Mouse (Mus musculus) CH12F3 (cell line): ENCODE measurements around the gene Srsf7.
"Not testable (repeated sequence)": the region's sequence is repeated elsewhere in the genome, so short reads cannot be mapped to it uniquely, and the experiment has no call there.

Source experiments
- in situ Hi-C: fragments of 300-500 bp; cut with MboI; formaldehyde crosslinking; loops from 2 replicates; pipeline ENCODE4 v1.14.3; 2020; ENCODE audit warnings: low sequenced_read_pairs

Gene Srsf7

DNA sequence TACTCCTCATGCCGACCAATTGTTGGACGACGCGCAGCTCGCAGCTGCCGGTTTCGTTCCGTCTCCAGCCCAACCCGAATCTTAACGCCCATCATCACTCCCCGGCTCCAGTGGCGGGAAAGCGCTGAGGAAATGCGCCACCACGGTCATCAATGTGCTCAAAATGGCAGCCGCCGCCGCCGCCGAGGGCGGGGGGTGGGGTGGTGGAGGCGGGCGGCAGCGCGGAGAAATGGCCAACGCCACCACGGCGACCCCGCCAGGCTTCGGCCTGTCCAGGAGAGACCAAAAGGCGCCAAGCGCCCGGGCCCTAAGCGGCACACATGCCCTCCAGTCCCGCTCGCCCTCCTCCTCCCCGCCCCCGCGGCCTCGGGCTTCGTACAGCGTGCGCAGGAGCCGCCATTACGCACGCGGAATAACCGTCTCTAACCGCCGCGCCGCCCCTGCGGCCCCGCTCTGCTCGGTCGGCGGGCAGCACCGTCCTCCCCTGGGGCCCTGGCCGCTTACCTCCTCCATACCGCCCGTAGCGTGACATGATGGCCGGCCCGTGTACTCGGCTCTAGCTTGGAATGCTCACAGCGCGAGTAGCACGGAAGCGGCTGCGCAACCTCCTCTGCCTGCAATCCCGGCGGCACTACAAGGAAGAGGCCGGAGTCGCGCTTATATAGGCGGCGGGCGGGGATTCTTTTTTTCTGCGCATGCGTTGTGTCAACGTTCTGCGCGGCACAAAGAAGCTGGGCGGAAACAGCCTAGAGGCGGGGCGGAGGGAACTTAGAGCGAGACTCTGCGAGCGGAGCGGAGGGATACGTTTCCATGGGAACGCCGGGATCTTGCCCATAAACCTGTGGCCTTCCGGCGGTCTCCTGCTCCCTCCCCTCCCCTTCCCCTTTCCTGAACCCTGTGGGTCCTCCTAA is at the start of gene Srsf7, which contains the start of gene Ttc39d:
Gene Srsf7, minus strand, starts transcription at position 637 of the 911 bp plus-strand sequence.
Gene Ttc39d, plus strand, starts transcription at position 790 of the 911 bp plus-strand sequence.
- in situ Hi-C loops = no loop called here

DNA sequence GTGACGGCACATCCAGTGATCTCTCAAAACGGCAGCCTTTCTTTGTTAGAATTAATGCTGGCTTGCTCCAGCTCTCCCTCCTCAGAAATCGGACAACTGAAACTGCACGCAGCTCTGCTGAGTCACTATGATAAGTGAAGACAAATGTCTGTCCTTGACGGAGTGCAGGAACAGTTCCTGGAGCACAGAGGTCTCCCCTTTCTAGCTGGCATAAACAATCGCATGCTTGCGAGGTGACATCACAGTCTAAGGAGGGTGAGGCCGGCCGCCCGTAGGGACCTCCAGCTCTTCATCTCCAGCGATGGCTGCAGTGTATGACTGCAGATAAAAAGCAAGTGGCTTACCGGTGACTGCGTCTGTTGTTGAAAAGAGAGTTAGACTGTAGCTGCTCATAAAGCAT is 48.1 kb upstream of the Srsf7 start:
- in situ Hi-C loops = no loop called here

DNA sequence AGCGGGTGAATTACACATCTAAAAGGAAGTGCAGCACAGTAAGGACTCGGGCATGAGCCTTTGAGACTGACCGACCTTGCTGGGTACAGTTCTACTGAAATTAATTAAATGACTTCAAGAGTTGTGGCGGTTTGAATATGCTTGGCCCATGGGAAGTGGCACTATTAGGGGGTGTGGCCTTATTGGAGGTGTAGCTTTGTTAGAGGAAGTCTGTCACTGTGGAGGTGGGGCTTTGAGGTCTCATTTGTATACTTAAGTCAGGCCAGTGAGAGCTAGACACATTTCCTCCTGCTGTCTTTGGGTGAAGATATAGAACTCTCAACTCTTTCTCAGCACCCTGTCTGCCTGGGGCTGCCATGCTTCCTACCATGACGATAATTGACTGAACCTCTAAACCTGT is 47.3 kb upstream of the Srsf7 start:
- in situ Hi-C loops = no loop called here

- in situ Hi-C loops = no loop called here
These were observed 45.8 kb upstream of the Srsf7 start for GRCm38 (mm10) chr17:80252757-80253525.

- in situ Hi-C loops = no loop called here
These were observed 36.0 kb upstream of the Srsf7 start for GRCm38 (mm10) chr17:80243116-80243515.

DNA sequence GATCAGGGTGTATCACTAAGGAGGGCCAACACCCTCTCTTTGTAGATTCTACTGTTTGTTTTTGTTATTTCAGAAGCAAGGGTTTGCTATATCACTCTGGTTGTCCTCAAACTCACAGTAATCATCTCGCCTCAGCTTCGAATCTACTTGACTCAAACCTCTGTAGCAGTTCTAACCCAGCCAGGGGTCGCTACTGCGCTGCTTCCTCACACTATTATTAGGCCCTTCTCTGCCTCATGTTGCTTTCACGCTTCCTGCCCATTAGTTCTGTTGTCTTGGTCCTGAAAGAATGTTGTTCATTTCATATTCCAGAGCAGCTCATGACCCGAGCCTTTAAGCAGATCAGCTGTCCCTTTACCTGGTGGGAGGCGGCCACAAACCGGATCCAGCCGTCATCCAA is 34.5 kb upstream of the Srsf7 start:
- in situ Hi-C loops = no loop called here

GRCm38 (mm10) chr17:80237475-80237874 is 30.4 kb upstream of the Srsf7 start:
- in situ Hi-C loops = no loop called here

- in situ Hi-C loops = no loop called here
These were observed 29.7 kb upstream of the Srsf7 start for GRCm38 (mm10) chr17:80236805-80237204.

- in situ Hi-C loops = no loop called here
These were observed 28.4 kb upstream of the Srsf7 start for GRCm38 (mm10) chr17:80235477-80235876.

GRCm38 (mm10) chr17:80234376-80234775 is 27.3 kb upstream of the Srsf7 start:
- in situ Hi-C loops = no loop called here

DNA sequence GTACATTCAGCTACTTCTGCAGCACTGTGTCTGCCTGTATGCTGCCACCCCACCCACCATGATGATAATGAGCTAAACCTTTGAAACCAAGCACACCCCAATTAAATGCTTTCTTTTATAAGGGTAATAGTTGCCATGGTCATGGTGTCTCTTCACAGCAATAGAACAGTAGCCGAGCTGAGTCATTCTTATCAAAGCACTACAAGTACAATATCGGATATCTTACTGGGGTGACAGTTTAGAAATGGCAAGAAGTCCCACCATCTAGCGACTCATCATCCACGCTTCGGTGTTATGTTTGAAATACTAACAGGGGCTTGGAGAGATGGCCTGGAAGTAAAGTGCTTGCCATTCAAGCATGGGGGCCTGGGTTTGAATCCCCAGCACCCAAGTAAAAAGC is 26.7 kb upstream of the Srsf7 start:
- in situ Hi-C loops = no loop called here

DNA sequence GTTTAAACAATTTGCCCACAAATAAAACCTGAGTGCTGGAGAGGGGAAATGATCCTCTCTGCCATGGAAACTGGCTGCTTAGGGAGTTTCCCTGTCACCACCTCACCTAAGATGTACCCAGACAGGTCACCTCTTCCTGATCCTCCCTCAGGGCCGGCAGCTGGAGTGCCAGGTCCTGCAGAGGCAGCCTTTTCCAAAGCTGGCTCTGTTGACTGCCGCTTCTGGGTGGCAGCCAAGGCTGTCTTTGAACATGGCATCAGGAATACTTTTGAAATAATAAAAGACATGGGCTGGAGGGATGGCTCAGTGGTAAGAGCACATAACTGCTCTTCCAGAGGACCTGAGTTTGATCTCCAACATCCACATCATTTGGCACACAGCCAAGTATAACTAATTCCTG is 22.3 kb upstream of the Srsf7 start:
- in situ Hi-C loops = no loop called here

DNA sequence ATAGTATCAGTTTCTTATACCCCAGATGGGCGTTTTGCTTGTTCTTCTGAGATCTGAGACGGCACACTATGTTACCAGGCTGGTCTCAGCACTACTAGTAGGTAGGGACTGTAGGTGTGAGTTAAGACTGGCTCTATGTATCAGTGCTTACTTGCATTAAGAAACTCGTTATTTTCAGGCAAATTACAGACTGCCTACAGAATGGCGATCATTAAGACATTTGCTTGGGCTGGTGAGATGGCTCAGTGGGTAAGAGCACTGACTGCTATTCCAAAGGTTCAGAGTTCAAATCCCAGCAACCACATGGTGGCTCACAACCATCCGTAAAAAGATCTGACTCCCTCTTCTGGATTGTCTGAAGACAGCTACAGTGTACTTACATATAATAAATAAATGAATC is 18.0 kb upstream of the Srsf7 start:
- in situ Hi-C loops = not testable (repeated sequence)

GRCm38 (mm10) chr17:80224326-80225116 is 17.4 kb upstream of the Srsf7 start, which contains the start of gene Gemin6:
Gemin6 (plus strand) TSS chr17:80224441.
- in situ Hi-C loops = no loop called here

DNA sequence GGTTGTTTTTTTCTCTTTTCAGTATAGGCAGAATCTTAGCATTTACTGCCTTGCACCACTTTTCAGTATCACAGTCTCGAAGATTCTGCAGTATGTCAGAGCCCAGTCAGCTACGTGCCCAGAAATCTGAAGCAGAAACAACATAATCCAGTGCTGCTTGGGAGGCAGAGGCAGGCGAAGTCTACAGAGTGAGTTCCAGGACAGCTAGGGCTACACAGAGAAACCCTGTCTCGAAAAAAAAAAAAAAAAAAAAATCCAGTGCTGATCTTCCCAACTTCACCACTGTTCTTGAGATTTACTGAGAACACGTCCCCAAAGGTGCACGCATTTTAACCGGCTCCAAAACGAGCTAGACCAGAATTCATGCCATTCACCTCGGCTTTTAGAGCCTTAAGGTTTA is 16.7 kb upstream of the Srsf7 start:
- in situ Hi-C loops = no loop called here

DNA sequence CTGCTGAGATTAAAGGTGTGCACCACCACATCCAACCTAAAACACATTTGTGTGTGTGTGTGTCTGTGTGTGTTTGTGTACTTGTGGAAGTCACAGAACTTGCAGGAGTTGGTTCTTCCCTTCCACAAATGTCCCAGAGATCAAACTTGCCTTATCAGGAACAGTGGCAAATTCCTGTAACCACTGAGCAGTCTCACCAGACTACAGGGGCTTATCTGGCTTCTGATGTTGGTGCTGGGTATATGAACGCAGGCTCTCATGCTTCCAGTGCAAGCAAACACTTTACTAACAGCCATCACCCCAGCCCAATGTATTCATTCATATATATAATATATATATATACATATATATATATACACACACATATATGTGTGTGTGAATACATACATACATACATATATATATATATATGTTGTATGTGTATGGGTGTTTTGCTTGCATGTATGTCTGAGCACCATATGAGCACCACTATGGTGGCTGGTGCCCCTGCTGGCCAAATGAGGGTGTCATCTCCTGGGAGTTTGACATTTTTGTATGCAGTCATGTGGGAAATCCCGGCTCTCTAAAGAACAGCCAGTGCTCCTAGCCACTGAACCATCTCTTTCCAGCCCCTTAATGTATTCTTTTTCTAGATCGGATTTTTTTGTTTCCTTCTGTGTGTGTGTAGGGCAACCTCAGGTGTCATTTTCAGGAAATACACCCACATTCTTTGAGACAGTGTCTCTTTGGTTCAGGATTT is 15.0 kb upstream of the Srsf7 start:
- in situ Hi-C loops = no loop called here

DNA sequence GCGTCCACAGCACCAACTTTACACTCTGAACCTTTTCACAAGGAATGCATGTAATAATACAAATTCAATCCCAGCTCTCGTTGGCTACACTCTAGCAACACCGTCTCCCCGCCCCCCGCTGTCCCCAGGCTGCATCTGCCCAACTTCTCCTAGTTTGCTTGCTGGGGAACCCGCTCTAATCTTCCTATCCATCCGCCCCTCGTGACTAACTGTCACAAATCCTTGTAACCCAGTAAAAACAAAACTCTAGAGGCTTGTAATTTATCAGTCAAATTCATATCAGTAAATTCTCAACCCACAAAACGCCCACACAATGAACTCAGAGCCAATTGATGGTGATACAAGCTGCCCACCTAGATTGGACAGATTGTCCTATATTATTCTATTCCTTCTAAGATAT is 14.1 kb upstream of the Srsf7 start:
- in situ Hi-C loops = no loop called here

- in situ Hi-C loops = no loop called here
These were observed 13.0 kb upstream of the Srsf7 start for GRCm38 (mm10) chr17:80220131-80220530.

GRCm38 (mm10) chr17:80213998-80214397 is 6.9 kb upstream of the Srsf7 start:
- in situ Hi-C loops = not testable (repeated sequence)

GRCm38 (mm10) chr17:80206301-80206670 is 821 bp downstream of the Srsf7 start:
- in situ Hi-C loops = no loop called here
